Mouse (Mus musculus) layer of hippocampus, adult 6 months (tissue): ENCODE data around the gene Eif3i. TPM values are rescaled to one million over a fixed set of nuclear protein-coding genes. Genes with fewer than 3 reads are reported as not detected.

Experiments used
- long read RNA-seq, 2 experiments: library from polyadenylated mRNA; unstranded; transcript quantifications; one replicate each; pipeline ENCODE4 v2.0.0; 2019 to 2020
- microRNA-seq: library from miRNA; unstranded; fragments of <30 nt; microRNA quantifications from one replicate; pipeline ENCODE4 v1.2.0, GENCODE M21; 2020
- polyA plus RNA-seq: library from polyadenylated mRNA; unstranded; fragments of <200 nt; fragmentation: Nextera tagmentation; gene quantifications from 2 replicates; pipeline ENCODE4 v1.2.3, GENCODE M21; 2021

The Eif3i gene
- 270 and 298 TPM in 2 replicates for polyA plus RNA-seq
- long read RNA-seq, experiment 1, transcript Eif3i-201 (11 exons, 1,123 nt), result major isoform, 209 of 312 reads
- long read RNA-seq, experiment 1, partial matches to known transcripts, result 95 of 312 reads
- long read RNA-seq, experiment 1, other reads (novel, unspliced or antisense), result 8 of 312 reads
- long read RNA-seq, experiment 2, transcript Eif3i-201 (11 exons, 1,123 nt), result major isoform, 111 of 179 reads
- long read RNA-seq, experiment 2, partial matches to known transcripts, result 59 of 179 reads
- long read RNA-seq, experiment 2, other reads (novel, unspliced or antisense), result 9 of 179 reads

DNA sequence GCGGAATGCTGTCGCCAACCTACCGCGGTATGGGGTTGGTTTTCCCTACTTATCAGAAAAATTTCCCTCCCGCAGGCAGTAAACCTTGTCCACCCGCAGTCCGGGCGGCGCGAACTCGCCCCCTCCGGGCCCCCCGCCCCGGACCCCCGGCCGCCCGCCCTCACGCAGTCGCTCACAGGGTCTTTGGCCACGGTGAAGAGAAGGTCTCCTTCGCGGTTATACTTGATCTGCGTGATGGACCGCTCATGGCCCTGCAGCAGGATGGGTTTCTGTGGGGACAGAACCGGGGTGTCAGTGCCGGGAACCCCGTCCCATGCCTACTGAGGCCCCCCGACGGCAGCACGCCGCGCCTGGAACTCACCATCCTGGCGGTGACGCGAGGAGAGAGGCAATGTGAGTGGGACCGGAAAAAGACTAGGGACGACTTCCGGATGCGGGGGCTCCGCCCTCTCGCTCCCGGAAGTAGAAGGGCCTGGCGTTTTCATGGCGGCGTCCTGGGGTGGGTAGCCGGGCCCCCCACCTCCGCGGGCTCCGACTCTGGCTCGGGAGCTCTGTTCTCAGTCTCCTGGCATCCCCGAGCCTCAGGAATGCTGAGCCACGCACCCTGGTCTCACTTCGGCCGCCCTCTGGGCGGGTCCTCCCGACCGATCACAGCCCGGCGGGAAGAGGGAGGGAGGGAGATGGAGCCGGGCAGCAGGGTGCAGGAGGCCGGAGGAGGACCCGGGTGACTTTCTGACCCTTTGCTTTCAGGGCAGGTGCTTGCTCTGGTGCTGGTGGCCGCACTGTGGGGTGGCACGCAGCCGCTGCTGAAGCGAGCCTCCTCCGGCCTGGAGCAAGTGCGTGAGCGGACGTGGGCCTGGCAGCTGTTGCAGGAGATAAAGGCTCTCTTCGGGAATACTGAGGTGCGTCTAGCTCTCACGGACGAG, at the start of gene Eif3i, which contains the start of gene Tmem234:
Gene Eif3i, minus strand, starts transcription at position 416 of the 926 bp plus-strand sequence.
Gene Tmem234, plus strand, starts transcription at position 436 of the 926 bp plus-strand sequence.

DNA sequence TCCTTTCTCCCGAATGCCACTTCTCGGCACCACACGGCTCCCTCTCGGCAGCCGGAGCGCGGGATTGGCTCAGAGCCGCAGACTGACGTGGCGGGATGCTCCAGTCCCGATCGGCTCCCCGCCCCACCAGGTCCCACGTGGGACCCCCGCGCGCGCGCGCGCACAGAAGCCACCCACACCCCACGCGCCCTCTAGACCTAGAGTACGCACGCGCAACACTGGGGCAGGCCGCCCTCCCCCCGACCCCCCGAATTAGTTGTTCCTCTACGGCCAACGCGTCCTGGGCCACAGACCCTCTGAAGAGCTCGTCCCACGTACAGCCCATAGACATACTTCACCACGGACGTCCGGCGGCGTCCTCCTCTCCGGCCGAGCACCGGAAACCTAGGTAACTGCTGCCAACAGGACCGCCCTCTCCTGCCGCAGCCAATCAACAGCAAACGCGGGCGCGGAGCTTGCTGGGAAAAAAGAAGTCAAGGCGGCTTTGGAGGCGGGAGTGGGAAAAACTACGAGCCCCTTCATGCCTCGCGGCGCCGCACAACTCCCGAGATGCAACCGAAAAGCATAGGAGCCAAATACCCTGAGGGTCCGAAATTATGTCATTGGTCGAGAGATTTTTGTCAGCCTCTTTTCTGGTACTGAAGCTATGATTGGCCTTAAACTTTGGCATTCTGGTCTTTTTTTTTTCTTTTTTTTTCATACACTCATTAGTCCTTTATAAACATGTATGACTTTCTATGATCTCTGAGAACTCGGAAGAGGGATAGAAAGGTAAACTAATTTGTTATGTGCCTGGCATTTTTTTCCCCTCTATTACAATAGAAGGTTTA, 40.4 kb upstream of the Eif3i start, which contains the start of gene Txlna:
Gene Txlna, minus strand, starts transcription at position 428 of the 830 bp plus-strand sequence.

DNA sequence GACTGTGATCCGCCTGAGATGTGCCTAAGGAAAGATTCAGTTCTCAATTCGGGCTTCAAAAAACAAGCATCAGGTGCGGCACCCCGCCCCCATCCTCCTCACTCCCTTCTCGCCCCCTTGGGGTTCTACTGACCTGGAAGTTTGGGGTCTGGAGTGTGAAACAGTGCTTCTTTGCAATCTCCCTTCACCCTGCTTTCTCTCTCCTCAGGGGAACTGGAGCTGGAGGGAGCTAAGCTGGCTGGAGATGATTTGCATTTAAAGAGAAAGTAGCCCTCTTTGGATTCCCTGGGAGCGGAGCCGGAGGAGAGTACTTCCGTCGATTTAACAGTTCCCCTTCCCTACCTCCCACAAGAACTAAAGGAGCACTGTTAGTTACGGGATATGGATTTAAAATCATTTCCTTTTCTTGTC, 23.2 kb upstream of the Eif3i start, which contains the start of gene Ccdc28b:
Gene Ccdc28b, minus strand, starts transcription at position 267 of the 411 bp plus-strand sequence.

GRCm38 (mm10) chr4:129618786-129619691, 18.6 kb upstream of the Eif3i start, which contains the start of gene Iqcc:
Iqcc (minus strand) TSS chr4:129619099.

GRCm38 (mm10) chr4:129614093-129614492, 13.6 kb upstream of the Eif3i start, which contains the start of gene Dcdc2b:
Dcdc2b (minus strand) TSS chr4:129614257.

DNA sequence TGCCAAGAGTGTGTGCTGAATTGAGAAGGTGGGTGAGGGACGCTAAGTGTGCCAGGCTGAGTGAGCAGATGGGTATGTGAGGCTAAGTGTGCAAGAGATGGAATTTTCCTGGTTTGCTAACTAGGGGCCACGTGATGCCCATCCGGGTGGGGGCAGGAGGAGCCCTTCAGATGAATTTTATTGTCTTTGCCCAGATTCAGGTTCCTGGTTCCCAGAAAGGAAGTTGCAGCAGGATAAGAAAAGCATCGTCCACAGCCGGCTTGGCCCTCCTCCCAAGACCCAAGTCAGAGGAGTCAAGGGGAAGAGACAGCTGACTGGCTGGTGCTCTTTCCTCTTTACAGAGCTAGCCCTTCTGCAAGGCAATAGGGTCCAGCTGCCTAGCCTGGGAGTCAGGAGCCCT, 22.0 kb downstream of the Eif3i start, which contains the start of gene Fam167b:
Gene Fam167b, minus strand, starts transcription at position 84 of the 400 bp plus-strand sequence.

GRCm38 (mm10) chr4:129573430-129573829, 27.0 kb downstream of the Eif3i start, which contains the start of gene Lck:
Lck (minus strand) TSS chr4:129573641.

DNA sequence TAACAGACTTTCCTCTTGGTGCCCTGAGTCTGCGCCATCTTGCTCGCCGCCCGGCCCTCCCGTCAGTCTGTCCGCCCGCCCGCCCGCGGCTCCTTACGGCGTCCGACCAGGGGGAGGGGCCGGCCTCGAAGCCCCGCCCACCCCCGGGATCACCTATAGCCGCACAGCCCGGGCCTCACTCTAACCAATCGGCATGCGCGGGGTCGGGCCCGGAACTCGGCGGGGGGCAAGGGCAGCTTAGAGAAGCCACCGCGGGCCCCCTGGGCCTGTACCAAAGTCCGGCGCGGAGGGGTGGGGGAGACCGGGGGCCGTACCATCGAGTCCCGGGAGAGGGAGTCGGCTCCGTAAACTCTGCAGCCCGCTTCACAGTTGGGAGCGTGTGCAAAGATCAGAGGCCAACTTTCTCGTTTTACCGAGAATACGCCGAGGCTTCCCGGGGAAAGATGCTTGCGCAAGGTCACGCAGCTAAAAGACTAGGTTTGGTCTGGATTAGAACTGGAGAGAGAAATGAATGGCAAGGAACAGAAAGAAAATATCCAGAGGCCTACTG, 57.8 kb downstream of the Eif3i start, which contains the start of gene Hdac1:
Gene Hdac1, minus strand, starts transcription at position 122 of the 550 bp plus-strand sequence.

Small RNAs within 50 kb of the gene (microRNA-seq; reads per million reads assigned to microRNA genes)
- gene Mir8119, result not detected

Other genes with a start within 250 kb of the Eif3i start
- gene Zbtb8a, start 222.5 kb downstream of the Eif3i start, polyA plus RNA-seq, result 4.4 and 4.9 TPM in 2 replicates
- gene Zbtb8b, start 159.8 kb downstream of the Eif3i start, polyA plus RNA-seq, result 1.9 and 2.1 TPM in 2 replicates
- 11.4 and 11.5 TPM in 2 replicates for gene Bsdc1, start 139.1 kb downstream of the Eif3i start, polyA plus RNA-seq
- 0.15 TPM in 1 of 2 replicates, not detected in the other for gene Tssk3, start 109.6 kb downstream of the Eif3i start, polyA plus RNA-seq
- 0.98 and 1.3 TPM in 2 replicates for gene Fam229a, start 109.5 kb downstream of the Eif3i start, polyA plus RNA-seq
- 33.1 and 41.3 TPM in 2 replicates for gene Marcksl1, start 87.1 kb downstream of the Eif3i start, polyA plus RNA-seq
- gene Hdac1, start 57.9 kb downstream of the Eif3i start, polyA plus RNA-seq, result 16.9 and 18.2 TPM in 2 replicates
- 2.4 and 2.5 TPM in 2 replicates for gene Lck, start 27.0 kb downstream of the Eif3i start, polyA plus RNA-seq
- gene Fam167b, start 22.1 kb downstream of the Eif3i start, polyA plus RNA-seq, result 1.4 and 2.4 TPM in 2 replicates
- 181 and 186 TPM in 2 replicates for gene Tmem234, start within 50 bp of the Eif3i start, polyA plus RNA-seq
- 3.4 and 4.1 TPM in 2 replicates for gene Dcdc2b, start 13.6 kb upstream of the Eif3i start, polyA plus RNA-seq
- gene Iqcc, start 18.5 kb upstream of the Eif3i start, polyA plus RNA-seq, result 28.4 and 35.0 TPM in 2 replicates
- gene Ccdc28b, start 23.3 kb upstream of the Eif3i start, polyA plus RNA-seq, result 31.7 and 35.6 TPM in 2 replicates
- gene Txlna, start 40.4 kb upstream of the Eif3i start, polyA plus RNA-seq, result 16.0 and 16.7 TPM in 2 replicates
- gene Kpna6, start 72.1 kb upstream of the Eif3i start, polyA plus RNA-seq, result 9.9 and 11.1 TPM in 2 replicates
- gene Tmem39b, start 96.2 kb upstream of the Eif3i start, polyA plus RNA-seq, result 9.7 and 9.8 TPM in 2 replicates
- gene Khdrbs1, start 141.7 kb upstream of the Eif3i start, polyA plus RNA-seq, result 30.5 and 30.6 TPM in 2 replicates
- gene Ptp4a2, start 210.6 kb upstream of the Eif3i start, polyA plus RNA-seq, result 166 and 230 TPM in 2 replicates